Mouse (Mus musculus): ENCODE results near the gene Nt5c3b. TPM values are rescaled to one million over a fixed set of nuclear protein-coding genes. Genes with fewer than 3 reads are reported as not detected.

The Nt5c3b gene
- polyA plus RNA-seq (2012; rRNA removed), result 119 and 121 TPM in 2 replicates

DNA sequence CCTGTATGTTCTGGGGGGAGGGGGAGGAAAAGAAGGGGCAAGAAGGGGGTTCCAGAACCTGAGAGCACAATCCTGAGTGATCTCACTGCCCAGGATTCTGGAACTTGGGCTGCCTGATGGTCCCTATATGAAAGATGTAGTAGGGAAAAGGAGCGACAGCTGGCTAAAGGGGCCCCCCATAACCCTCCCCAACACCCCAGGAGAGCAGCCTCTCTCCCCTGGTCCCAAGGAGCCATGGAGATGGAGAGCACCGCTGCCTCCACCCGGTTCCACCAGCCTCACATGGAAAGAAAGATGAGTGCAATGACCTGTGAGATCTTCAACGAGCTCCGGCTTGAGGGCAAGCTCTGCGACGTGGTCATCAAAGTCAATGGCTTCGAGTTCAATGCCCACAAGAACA, at the start of gene Nt5c3b, which contains the start of gene Klhl10:
TSS of gene Nt5c3b (minus strand) at position 12 of the 400 bp plus-strand sequence.
TSS of gene Klhl10 (plus strand) at position 121 of the 400 bp plus-strand sequence.

GRCm38 (mm10) chr11:100472197-100472934, 30.8 kb upstream of the Nt5c3b start, which contains the start of gene Klhl11:
Gene Klhl11, minus strand, starts transcription at chr11:100472741.

DNA sequence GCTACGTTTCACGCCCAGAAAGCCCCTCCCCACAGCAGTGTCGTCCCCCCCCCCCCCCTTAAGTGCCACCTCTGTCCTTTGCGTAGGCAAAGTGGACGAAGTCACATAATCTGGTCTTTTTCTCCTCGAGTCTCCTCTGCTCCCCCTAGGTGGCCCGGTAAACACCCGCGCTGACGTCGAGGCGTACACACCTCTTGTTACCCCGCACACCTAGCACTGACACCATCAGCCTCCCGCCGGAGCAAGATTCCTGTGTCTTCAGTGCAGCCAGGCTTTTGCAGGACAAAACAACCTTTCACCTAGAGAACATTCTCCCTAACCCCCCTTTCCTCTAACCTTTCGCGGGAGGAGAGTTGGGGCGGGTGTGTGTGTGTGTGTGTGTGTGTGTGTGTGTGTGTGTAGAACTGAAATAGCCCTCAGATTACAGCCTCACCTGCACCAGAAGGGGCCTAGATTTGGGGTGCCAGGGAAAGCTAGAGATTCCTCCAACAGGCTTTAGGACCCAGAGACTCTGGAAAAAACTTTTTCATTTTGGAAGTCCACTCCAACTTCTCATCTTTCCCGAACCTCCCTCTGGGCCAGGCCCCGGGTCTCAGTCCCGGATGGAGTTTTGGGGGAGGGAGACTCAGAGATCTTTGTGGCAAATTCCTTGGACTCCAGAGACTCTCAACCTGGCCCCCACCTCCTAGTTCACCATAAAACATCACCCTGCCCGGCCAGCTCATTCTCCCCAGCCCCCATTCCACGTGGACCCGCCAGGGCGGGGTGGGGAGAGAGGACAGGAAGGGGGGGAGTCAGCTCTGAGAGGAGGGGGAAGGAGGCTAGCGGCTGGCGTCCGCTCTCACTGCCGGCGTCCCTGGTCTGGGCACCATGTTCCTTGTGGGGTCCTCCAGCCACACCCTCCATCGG, 26.4 kb downstream of the Nt5c3b start, which contains the start of gene Fkbp10:
TSS of gene Fkbp10 (plus strand) at position 784 of the 909 bp plus-strand sequence.

DNA sequence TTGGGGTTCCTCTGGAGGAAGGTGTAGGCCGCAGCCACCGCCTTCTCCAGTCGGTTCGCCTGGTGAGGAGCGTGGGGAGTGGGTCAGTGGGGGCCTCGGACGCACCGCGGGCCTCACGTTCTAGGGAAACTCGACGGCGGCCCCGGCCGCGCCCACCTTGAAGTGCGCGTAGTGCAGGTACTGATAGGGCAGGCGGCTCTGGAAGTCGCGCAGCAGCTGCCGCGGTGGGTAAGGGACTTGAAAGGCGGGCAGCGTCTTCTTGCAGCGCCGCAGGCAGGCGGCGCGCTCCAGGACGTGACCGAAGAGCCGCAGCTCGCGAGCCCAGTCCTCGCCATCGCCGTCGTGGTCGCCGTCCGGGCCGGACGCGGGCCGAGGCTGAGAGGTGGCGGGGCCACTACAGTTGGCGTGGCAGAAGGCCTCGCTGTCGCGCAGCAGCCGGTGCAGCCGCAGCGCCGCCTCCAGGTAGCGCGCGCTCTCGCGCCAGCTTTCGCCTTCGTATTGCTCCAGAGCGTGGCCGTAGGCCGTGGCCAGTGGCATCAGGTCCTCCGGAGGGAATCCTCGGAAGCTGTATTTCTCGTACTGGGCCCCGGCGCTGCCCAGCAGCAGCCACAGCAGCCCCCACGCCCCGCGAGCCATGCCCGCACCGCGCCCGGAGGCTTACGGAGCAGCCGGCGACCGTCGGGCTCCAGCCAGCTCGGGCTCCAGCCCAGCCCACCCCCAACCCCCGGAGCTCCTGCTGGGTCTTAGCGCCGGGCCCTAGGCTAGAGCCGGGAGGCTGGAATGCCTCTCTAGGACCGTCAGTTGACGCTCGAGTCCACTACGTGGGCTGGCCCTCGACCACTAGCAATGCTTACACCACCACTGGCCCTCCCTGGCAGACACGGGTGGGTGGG, 27.3 kb downstream of the Nt5c3b start, which contains the start of gene P3h4:
TSS of gene P3h4 (minus strand) at position 816 of the 893 bp plus-strand sequence.

GRCm38 (mm10) chr11:100397600-100398389, 43.8 kb downstream of the Nt5c3b start, which contains the start of gene Jup:
Gene Jup, minus strand, starts transcription at chr11:100397763.

Other genes starting within 250 kb of the Nt5c3b start
- 0.12 and 0.16 TPM in 2 replicates for gene Krt9, start 248.6 kb downstream of the Nt5c3b start, polyA plus RNA-seq (2012; rRNA removed)
- 0.53 and 25.9 TPM in 2 replicates for gene Krt14, start 234.3 kb downstream of the Nt5c3b start, polyA plus RNA-seq (2012; rRNA removed)
- 0.05 and 5.7 TPM in 2 replicates for gene Krt16, start 192.9 kb downstream of the Nt5c3b start, polyA plus RNA-seq (2012; rRNA removed)
- 0.47 and 2.3 TPM in 2 replicates for gene Krt17, start 180.8 kb downstream of the Nt5c3b start, polyA plus RNA-seq (2012; rRNA removed)
- 0.08 TPM in 1 of 2 replicates, not detected in the other for gene Krt42, start 171.9 kb downstream of the Nt5c3b start, polyA plus RNA-seq (2012; rRNA removed)
- 346 and 359 TPM in 2 replicates for gene Eif1, start 121.9 kb downstream of the Nt5c3b start, polyA plus RNA-seq (2012; rRNA removed)
- gene Gast, start 107.4 kb downstream of the Nt5c3b start, polyA plus RNA-seq (2012; rRNA removed), result 0.16 and 0.25 TPM in 2 replicates
- 272 and 284 TPM in 2 replicates for gene Hap1, start 85.7 kb downstream of the Nt5c3b start, polyA plus RNA-seq (2012; rRNA removed)
- 57.0 and 66.3 TPM in 2 replicates for gene Jup, start 44.0 kb downstream of the Nt5c3b start, polyA plus RNA-seq (2012; rRNA removed)
- 18.6 and 21.5 TPM in 2 replicates for gene P3h4, start 27.0 kb downstream of the Nt5c3b start, polyA plus RNA-seq (2012; rRNA removed)
- gene Fkbp10, start 26.1 kb downstream of the Nt5c3b start, polyA plus RNA-seq (2012; rRNA removed), result 15.9 and 24.1 TPM in 2 replicates
- gene Klhl10, start 109 bp upstream of the Nt5c3b start, polyA plus RNA-seq (2012; rRNA removed), result 1.2 and 1.4 TPM in 2 replicates
- 7.3 and 7.7 TPM in 2 replicates for gene Klhl11, start 30.9 kb upstream of the Nt5c3b start, polyA plus RNA-seq (2012; rRNA removed)
- 170 and 173 TPM in 2 replicates for gene Acly, start 86.2 kb upstream of the Nt5c3b start, polyA plus RNA-seq (2012; rRNA removed)
- 1.2 and 1.4 TPM in 2 replicates for gene Ttc25, start 103.8 kb upstream of the Nt5c3b start, polyA plus RNA-seq (2012; rRNA removed)
- gene Cnp, start 133.1 kb upstream of the Nt5c3b start, polyA plus RNA-seq (2012; rRNA removed), result 32.3 and 38.8 TPM in 2 replicates
- gene Nkiras2, start 177.4 kb upstream of the Nt5c3b start, polyA plus RNA-seq (2012; rRNA removed), result 76.1 and 76.4 TPM in 2 replicates
- gene Dnajc7, start 178.4 kb upstream of the Nt5c3b start, polyA plus RNA-seq (2012; rRNA removed), result 192 and 206 TPM in 2 replicates

Data from central nervous system, embryonic 18 days (tissue).